Mouse (Mus musculus): ENCODE results near the gene Pitx3.
"Not testable (repeated sequence)": the region's sequence is repeated elsewhere in the genome, so short reads cannot be mapped to it uniquely, and the experiment has no call there.

Gene Pitx3

DNA sequence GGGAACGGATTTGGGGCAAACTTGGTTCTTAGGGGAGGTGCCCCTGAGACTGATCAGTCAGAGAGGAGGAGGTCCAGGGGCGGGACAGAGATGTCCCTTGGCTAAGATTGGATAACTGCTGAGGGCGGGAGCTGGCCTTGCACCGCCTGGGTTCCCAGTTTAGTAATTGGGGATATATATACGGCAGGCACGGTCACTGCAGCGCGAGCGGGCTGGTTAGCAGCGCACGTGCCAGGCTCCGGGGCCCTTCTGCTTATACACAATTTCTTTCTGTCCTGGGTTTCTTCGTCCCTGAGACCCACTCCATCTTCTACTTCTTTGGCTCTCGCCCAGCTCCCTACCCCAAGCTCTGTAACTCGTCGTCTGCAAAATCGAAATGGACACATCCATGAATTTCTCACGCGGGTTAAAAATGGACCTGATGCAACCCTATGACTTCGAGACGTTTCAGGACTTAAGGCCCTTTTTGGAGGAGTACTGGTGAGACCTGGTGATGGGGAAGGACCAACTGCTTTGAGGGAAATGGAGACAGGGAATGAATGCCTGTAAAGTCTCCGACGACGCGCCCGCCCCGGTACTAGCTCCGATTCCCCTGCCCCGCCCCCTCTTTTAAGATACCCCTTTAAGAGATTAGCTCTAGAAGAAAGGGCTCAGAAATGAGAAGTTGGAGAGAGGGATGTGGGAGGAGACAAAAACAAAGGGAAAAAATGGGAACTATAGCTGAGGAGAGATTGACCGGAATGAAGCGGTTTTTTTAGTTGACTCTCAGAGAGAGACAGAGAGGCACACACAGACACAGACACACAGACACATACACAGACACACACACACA lies 16.2 kb downstream of the Pitx3 start, which contains the start of gene Elovl3:
Gene Elovl3 (plus strand): TSS at position 204 of the 832 bp plus-strand sequence.
- no peak for DNase-seq (ENCODE audit: low spot score)

DNA sequence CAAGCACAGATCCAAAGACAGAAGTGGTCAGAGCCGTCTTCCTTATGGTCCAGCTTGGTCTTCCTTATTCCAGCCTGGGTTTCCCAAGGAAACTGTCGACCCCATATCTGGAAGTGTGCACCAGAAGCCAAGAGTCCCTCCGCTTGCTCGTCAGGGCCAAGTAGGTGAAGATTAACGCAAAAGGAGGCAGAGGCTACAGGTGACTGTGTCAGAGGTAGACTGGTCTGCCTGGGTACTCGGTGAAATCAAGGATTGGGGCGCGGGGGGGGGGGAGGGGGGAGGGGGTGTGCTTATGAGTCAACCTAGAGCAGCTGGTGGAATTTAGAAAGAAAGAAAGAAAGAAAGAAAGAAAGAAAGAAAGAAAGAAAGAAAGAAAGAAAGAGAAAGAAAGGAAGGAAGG lies 16.8 kb downstream of the Pitx3 start:
- no peak for DNase-seq (ENCODE audit: low spot score)

DNA sequence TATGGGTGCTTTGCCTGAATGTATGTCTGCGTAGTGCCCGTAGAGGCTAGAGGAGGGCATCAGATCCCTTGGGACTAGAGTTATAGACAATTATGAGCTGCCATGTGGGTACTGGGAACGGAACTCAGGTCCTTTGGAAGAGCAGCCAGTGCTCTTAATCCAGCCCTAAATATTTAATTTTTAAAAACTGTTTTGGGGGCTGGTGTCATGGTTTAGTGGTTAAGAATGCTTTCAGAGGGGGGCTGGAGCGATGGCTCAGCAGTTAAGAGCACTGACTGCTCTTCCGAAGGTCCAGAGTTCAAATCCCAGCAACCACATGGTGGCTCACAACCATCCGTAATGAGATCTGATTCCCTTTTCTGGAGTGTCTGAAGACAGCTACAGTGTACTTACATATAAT lies 18.4 kb downstream of the Pitx3 start:
- not testable (repeated sequence) for DNase-seq (ENCODE audit: low spot score)

DNA sequence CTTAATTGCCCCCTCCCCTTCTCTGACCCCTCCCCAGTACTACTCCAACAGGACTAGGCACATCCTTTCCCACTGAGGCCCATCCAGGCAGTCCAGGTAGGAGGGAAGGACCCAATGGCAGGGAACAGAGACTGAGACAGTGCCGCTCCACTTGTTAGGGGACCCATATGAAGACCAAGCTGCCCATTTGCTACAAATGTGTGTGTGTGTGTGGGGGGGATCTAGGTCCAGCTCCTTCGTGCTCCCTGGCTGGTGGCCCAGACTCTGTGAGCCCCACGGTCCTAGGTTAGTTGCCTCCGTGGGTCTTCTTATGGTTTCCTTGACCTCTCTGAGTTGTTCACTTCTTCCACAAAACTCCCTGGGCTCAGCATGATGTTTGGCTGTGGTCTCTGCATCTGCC lies 21.8 kb downstream of the Pitx3 start:
- DNase-seq (ENCODE audit: low spot score): no peak

DNA sequence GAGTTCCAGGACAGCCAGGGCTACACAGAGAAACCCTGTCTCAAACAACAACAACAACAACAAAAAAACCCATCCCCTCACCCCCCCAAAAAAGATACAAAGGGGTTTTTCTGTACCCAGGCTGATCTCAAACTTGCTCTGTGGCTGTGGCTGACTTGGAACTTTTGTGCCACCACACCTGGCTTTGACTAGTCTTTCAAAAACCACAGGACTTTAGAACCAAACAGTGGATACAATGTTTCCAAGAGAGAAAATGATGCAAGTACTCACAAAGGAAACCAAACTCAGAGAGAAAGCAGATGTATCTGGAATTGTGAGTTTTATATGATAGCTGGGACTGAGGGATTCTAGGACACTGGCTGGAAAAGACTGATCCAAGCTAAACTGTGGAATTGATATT lies 23.5 kb downstream of the Pitx3 start:
- DNase-seq (ENCODE audit: low spot score): no peak

DNA sequence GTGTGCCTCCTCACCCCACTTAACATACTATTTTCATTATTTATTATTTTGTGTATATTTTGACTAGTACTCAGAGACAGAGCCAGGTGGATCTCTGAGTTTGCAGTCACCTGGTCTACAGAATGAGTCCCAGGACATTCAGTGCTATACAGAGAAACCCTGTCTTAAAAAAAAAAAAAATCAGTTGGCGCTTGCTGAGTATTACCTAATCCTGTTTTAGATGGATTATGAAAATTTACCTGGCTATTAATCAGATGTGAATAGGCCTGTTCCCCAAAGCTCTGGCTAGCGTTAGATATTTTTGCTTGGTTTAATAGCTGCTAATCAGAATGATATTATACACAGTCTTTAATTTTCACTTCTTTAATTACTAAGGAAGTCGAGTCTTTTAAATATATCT lies 24.2 kb downstream of the Pitx3 start:
- DNase-seq (ENCODE audit: low spot score): no peak

DNA sequence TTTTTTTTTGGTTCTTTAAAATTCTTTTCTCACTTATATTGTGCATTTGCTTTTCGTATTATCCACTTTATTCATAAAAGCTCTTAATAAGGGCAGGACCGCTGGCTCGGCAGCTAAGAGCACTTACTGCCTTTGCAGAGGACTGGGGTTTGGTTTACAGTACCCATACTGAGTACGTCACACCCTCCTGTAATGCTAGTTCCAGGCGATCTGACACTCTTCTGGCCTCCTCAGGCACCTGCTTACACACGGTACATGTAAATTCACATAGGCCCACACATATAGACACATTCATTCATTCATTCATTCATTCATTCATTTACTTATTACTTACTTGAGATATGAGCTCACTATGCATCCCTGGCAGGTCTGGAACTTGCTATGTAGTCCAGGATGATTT lies 27.3 kb downstream of the Pitx3 start:
- DNase-seq (ENCODE audit: low spot score): no peak

DNA sequence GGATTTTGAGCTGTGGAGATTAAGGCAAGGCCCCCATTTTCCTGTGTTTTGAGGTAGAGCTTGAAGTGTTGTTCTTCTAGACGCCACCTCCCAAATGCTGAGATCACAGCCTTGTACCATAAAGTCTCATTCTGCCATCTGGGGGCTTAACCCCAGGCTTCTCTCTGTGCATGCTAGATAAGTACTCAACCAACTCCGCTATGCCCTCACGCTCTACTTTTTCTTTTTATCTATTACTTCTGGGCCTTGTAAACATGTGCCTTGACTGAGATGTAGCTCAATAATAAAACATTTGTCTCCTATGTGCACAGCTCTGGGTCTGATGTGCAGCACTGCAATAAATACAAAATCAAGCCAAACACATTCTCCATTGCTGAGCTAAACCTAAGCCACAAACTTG lies 28.7 kb downstream of the Pitx3 start:
- no peak for DNase-seq (ENCODE audit: low spot score)

DNA sequence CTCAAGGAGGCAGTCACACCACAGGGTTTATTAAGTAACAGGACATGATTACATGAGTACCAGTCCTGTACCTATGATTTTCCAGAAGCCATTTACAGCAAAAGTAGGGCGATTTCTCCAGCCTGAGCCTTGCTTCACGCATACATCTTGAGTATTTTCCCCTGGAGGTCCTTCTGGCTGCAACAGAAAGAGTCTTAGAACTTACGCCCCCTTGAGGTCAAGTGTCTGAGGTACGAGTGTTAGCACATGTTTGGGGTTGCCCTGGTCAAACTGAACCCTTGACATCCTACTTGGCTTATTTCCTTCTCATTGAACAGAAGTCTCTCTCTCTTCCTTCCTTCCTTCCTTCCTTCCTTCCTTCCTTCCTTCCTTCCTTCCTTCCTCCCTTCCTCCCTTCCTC lies 33.5 kb downstream of the Pitx3 start:
- DNase-seq (ENCODE audit: low spot score): no peak

DNA sequence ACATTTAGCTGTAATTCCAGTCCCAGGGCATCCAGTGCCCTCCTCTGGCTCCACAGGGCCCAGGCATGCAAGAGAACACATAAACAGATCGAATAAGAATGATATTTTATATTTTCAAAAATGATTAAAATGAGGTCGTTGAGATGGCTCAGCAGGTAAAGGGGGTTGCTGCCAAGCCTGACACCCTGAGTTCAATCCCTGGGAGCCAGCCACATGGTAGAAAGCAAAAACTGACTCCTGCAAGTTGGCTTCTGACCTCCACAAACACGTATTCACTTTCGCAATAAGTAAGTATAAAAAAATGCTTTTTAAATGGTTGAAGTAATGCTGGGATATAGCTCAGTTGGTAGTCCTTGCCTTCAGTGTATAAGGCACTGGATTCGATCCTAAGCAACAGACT lies 37.3 kb downstream of the Pitx3 start:
- DNase-seq (ENCODE audit: low spot score): no peak

DNA sequence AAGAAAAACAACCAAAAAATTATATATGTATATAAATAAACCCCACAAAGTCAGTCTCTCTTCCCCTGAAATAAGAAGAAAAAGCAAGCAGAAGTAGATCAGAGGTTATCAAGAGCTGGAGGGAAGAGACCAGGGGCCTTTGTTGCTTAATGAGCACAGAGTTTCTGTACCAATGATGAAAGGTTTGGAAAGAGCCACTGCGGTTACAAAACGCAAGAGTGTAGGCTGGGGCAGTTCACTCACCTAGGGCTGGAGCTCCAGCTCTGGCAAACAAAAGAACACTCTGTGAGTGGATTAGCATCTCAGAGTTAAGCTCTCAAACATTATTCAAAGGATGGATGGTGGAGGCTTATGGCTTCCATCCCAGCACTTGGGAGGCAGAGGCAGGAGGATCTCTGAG lies 37.9 kb downstream of the Pitx3 start:
- DNase-seq (ENCODE audit: low spot score): no peak

DNA sequence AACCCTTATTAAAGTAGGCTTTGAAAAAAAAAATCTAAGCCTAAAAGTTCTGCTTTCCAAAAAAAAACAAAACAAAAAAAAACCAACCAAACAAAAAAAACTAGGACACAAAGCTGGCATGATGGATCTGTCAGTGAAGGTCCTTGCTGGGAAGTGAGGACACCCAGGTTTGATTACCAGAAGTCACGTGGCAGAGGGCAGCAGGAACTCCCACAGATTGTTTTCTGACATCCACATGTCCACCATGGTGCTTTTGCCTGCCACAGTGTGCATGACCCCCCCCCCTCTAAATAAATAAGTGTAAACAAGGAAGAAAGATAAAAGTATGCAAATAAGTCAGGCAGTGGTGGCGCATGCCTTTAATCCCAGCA lies 44.0 kb downstream of the Pitx3 start:
- peak; percentile 29 for DNase-seq (ENCODE audit: low spot score)

DNA sequence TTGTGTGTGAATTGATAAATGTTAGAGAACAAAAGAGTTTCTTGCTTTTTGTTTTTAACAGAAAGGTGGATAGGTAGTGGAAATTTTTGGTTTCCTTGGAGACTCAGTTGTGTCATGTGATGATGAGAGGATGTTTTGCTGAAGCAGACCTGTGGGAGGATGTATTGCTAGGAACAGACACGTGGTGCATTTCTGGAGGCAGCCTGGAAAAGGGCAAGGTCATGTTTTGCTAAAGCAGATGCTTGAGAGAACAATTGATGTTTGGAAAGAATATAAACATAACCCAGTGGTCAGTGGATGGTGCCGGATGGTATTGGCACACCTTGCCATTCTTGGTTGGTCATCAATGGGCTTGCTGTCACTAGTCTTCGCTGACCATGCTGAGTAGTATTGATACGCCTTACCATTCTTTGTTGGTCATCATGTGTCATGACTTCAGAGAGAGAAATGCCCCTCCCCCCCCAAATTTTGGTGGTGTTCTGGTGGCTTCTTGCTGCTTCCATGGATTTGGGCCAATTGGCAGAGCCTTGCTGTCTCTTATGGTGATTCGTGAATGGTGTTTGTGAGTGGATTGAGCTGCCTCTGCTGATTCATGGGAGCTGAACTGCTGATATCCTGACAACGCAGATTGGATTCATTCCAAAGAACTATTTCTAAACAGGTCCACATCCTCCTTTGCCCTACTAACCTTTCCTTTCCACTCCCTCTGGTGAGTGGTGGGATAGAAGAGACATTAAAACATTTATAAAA lies 44.5 kb downstream of the Pitx3 start:
- DNase-seq (ENCODE audit: low spot score): peak; percentile 32

DNA sequence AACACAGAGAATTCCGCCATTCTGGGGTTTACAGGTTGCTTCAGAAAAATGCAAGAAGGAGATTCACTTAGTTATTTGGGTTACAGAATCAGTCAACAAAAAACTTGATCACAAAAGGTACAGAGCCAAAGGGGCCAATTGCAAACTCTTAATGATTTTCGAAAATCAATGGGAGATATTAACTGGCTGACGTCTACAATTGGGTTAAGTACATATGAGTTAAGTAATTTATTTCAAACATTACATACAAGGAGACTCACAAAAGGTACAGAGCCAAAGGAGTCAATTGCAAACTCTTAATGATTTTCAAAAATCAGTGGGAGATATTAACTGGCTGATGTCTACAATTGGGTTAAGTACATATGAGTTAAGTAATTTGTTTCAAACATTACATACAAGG lies 48.6 kb downstream of the Pitx3 start:
- no peak for DNase-seq (ENCODE audit: low spot score)

DNA sequence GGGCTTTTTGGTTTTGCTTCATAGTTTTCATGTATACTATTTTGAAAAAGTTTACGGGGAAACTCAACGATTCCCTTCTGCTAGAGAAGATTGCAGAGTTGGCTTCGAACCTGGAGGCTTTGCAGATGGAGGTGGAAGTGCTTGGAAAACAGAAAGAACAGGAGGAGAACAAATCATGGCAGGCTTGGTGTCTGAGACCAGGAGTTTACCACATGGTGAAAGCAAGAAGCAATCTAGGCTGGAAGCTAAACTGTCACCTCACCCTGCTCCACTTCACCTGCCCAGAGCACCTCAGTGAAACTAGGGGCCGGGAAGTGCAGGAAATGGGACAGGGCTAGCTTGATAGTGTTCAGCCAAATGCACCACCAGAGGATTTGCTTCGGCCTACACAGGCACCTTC lies 51.7 kb downstream of the Pitx3 start:
- DNase-seq (ENCODE audit: low spot score): no peak

DNA sequence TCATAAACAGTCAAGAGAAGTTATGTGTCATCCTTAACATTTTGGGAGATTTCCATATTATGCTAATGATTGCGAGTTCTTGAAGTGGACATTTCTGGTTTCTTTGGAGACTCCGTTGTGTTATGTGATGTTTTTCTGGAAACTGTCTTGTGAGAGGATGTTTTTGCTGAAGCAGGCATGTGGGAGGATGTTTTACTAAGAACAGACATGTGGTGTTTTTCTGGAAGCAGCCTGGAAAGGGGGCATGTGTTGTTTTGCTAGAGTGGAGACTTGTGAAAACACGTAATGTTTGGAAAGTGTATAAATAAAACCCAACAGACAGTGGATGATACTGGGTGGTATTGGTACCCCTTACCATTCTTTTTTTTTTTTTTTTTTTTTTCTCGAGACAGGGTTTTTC lies 52.8 kb downstream of the Pitx3 start:
- no peak for DNase-seq (ENCODE audit: low spot score)

DNA sequence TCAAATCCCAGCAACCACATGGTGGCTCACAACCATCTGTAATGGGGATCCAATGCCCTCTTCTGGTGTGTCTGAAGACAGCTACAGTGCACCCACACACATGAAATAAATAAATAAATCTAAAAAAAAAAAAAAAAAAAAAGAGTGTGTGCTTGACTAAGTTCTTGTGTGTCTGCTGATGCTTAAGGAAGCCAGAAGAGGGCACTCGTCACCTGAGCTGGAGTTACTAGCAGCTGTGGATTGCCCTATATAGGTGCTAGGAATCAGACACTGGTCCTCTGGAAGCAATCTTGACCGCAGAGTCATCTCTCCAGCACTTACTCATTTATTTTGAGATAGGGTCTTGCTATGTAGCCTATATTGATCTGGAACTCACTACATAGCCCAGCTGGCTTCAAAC lies 54.0 kb downstream of the Pitx3 start:
- DNase-seq (ENCODE audit: low spot score): no peak

DNA sequence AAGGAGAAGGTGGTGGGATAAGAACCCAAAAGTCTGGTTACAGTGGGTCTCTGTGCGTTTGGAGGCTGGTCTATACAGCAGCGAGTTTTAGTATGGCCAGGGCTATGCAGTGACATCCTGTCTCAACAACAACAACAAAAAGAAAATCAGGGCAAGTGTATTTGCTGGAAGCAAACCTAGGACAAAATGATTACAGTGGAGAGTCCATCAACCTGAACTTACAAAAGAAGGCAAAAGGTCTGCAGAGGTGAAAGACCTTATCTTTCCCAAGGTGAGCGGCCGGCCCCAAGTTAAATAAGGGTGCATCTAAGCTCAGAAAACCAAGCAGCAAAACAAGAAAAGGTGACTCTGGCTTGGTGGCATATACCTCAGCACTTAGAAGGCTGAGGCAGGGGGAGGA lies 56.5 kb downstream of the Pitx3 start:
- DNase-seq (ENCODE audit: low spot score): no peak

DNA sequence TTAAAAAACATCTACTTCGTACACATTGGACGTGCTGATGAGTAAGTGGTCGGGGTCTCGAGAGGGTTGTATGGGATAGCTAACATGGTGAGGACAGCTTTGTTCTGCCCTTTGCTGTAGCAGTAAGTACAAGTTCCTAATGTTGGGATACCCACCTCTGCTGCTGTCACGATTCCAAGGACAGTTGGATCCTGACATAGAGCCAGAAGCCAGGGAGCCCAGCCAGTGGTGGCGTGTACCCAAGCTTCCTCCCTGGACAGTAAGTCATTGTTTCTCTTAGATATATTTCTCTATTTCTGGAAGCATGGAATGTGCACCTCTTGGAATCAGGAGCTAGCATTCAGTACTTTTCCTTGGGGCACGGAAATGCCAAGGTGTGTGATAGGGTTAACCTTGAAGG lies 60.3 kb downstream of the Pitx3 start:
- DNase-seq (ENCODE audit: low spot score): peak; percentile 63

DNA sequence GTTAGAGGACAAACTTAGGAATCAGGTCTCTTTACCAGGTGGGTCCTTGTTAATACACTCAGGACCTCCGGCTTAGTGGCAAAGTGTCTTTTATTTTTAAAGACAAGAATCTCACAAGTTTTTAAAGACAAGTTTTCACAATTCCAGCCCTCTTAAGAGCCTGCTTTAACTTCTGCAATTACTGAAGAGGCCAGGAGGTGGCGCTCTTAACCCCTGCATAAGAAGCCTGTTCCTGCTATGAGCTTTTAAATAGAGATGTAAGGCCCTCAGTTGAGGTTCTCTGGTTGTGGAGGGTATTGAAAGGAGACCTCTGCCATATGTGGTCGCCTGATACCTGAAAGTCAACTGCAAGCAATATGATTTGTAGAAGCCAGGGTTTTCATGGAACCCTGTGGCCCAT lies 61.8 kb downstream of the Pitx3 start:
- peak; percentile 88 for DNase-seq (ENCODE audit: low spot score)

Data from adipocyte (in vitro differentiated cells).